Mouse (Mus musculus) olfactory bulb, adult 2 months (tissue): Measurements from ENCODE around the gene Fam71f2.

Experiments
- CTCF ChIP-seq: fragments of 200-500 bp; IDR thresholded peaks from 2 replicates; pipeline ENCODE4 v1.5.1; 2012; ENCODE audit warnings: low read depth, mild to moderate bottlenecking, low read length, moderate library complexity; ENCODE audit not compliant: insufficient read depth
- POLR2A ChIP-seq: fragments of 200-500 bp; IDR thresholded peaks from 2 replicates; pipeline ENCODE4 v1.6.1; 2012; ENCODE audit warnings: mild to moderate bottlenecking, low read depth, low read length, moderate library complexity; ENCODE audit not compliant: insufficient read depth

GRCm38 (mm10) chr6:29234272-29234671 lies 45.1 kb upstream of the Fam71f2 start:
- TF ChIP-seq POLR2A, result no peak
- no peak for TF ChIP-seq CTCF
